7 mouse cellular contexts compared by ENCODE assay signal in the genomic region with DNA sequence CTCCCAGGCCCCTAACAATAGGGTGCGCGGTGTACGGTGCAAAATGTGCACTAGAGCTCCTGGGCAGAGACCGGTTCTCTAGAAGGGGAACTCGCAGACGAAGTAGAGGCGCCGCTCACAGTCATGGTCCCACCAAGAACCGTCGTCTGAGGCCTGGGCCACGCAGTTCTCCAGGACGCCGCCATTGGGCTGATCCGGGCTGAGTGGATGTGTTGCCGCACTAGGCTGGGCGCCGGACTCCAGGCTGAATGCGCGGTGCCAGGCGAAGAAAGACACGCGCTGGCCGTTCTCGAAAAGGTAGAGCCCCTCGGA. TPM values are rescaled to one million over a fixed set of nuclear protein-coding genes. Genes with fewer than 3 reads are reported as not detected.
DNase-seq lines count a peak whose midpoint lies in the region; ATAC-seq and TF ChIP-seq lines count a peak whose summit lies in the region.

No protein-coding gene starts in this region.

- peak; percentile 22 for ATAC-seq in lung, embryonic 14.5 days (ENCODE audit: insufficient read depth)
- ATAC-seq in embryonic facial prominence, embryonic 15.5 days (ENCODE audit: insufficient number of reproducible peaks, low FRiP score, low TSS enrichment, low read depth): peak; percentile 1; the same call in 1 of the 2 replicates
- ATAC-seq in limb, embryonic 13.5 days (ENCODE audit: low FRiP score, low read depth): peak; percentile 9

- WGBS in lung, embryonic 14.5 days: under 1% methylated on average over 25 of the region's 25 CpGs
- WGBS in embryonic facial prominence, embryonic 15.5 days: 1% methylated on average over 25 of the region's 25 CpGs
- WGBS in limb, embryonic 13.5 days: under 1% methylated on average over 25 of the region's 25 CpGs
- WGBS in small intestine, adult 2 months: under 1% methylated on average over 25 of the region's 25 CpGs

- TF ChIP-seq CTCF in lung, embryonic 14.5 days (IDR thresholded peaks at IDR 0.05; ENCODE audit: low read depth): no peak
- TF ChIP-seq CTCF in small intestine, adult 2 months (IDR thresholded peaks at IDR 0.05; ENCODE audit: extremely low read depth, insufficient read length, insufficient replicate concordance, low read depth, low read length): no peak

- H3K27ac ChIP-seq in lung, embryonic 14.5 days (ENCODE audit: low read depth): peak overlapping the region; percentile 90
- H3K27ac ChIP-seq in embryonic facial prominence, embryonic 15.5 days (replicated peaks): peak overlapping the region; percentile 93
- H3K27ac ChIP-seq in limb, embryonic 13.5 days: peak overlapping the region; percentile 94
- H3K27ac ChIP-seq in small intestine, adult 2 months (ENCODE audit: insufficient read depth, low read depth, low read length): peak overlapping the region; percentile 79

- H3K4me3 ChIP-seq in lung, embryonic 14.5 days (ENCODE audit: low read depth, low read length): peak overlapping the region; percentile 72
- H3K4me3 ChIP-seq in embryonic facial prominence, embryonic 15.5 days (replicated peaks): peak overlapping the region; percentile 78
- peak overlapping the region; percentile 73 for H3K4me3 ChIP-seq in limb, embryonic 13.5 days
- H3K4me3 ChIP-seq in small intestine, adult 2 months (ENCODE audit: low read depth, low read length): peak overlapping the region; percentile 84

- no peak for DNase-seq in lung, embryonic 14.5 days
- no peak for DNase-seq in lung, adult 18-20 months
- no peak for DNase-seq in layer of hippocampus, postnatal 10 days (ENCODE audit: low spot score in 2 of 2)
- DNase-seq in testis, postnatal 14 days (ENCODE audit: low spot score): no peak

- H3K36me3 ChIP-seq in lung, embryonic 14.5 days (ENCODE audit: insufficient read depth): no peaks in the 10 kb centered on the region
- no peaks in the 10 kb centered on the region for H3K36me3 ChIP-seq in embryonic facial prominence, embryonic 15.5 days
- no peaks in the 10 kb centered on the region for H3K36me3 ChIP-seq in limb, embryonic 13.5 days
- H3K36me3 ChIP-seq in small intestine, adult 2 months (ENCODE audit: control insufficient read depth, insufficient read depth, low read length): no peaks in the 10 kb centered on the region

- peaks cover 10% of the 10 kb centered on the region; the same call in 1 of the 2 replicates for H3K4me1 ChIP-seq in lung, embryonic 14.5 days (ENCODE audit: insufficient read depth)
- H3K4me1 ChIP-seq in embryonic facial prominence, embryonic 15.5 days: peaks cover 40% of the 10 kb centered on the region
- H3K4me1 ChIP-seq in limb, embryonic 13.5 days: peaks cover 44% of the 10 kb centered on the region
- H3K4me1 ChIP-seq in small intestine, adult 2 months (ENCODE audit: control insufficient read depth, insufficient read depth, insufficient read length, low read length): peaks cover 6% of the 10 kb centered on the region

- no peaks in the 10 kb centered on the region for H3K9me3 ChIP-seq in lung, embryonic 14.5 days (ENCODE audit: low read depth, low read length)
- H3K9me3 ChIP-seq in embryonic facial prominence, embryonic 15.5 days (replicated peaks): no peaks in the 10 kb centered on the region
- H3K9me3 ChIP-seq in limb, embryonic 13.5 days: no peaks in the 10 kb centered on the region

- H3K27me3 ChIP-seq in lung, embryonic 14.5 days (ENCODE audit: insufficient read depth, low read length): peaks cover 4% of the 10 kb centered on the region; the same call in 1 of the 2 replicates
- peaks cover 5% of the 10 kb centered on the region; the same call in 1 of the 2 replicates for H3K27me3 ChIP-seq in embryonic facial prominence, embryonic 15.5 days
- H3K27me3 ChIP-seq in limb, embryonic 13.5 days: peaks cover 11% of the 10 kb centered on the region
- no peaks in the 10 kb centered on the region; the same call in 1 of the 2 replicates for H3K27me3 ChIP-seq in small intestine, adult 2 months (ENCODE audit: control insufficient read depth, insufficient read depth, low read length)

- H3K4me2 ChIP-seq in lung, embryonic 14.5 days: peak overlapping the region; percentile 88
- peak overlapping the region; percentile 78 for H3K4me2 ChIP-seq in embryonic facial prominence, embryonic 15.5 days (replicated peaks)
- H3K4me2 ChIP-seq in limb, embryonic 13.5 days (replicated peaks): peak overlapping the region; percentile 79

- no peak for TF ChIP-seq POLR2A in small intestine, adult 2 months (IDR thresholded peaks at IDR 0.05; ENCODE audit: low read depth, low read length)

- H3K9ac ChIP-seq in lung, embryonic 14.5 days: peak overlapping the region; percentile 91
- H3K9ac ChIP-seq in embryonic facial prominence, embryonic 15.5 days: peak overlapping the region; percentile 92
- H3K9ac ChIP-seq in limb, embryonic 13.5 days: peak overlapping the region; percentile 95

RNA-seq across cellular contexts. Expression of gene Clec11a, which starts 2.3 kb away (rescaled TPM):
- 1.8 TPM in 2 replicates for polyA plus RNA-seq in lung, embryonic 14.5 days (2014; fragmentation: Nextera tagmentation; extraction: Ambion mirVana)
- 26.1 and 28.1 TPM in 2 replicates for polyA plus RNA-seq in embryonic facial prominence, embryonic 15.5 days (2015; fragmentation: Nextera tagmentation; extraction: Ambion mirVana)
- polyA plus RNA-seq in limb, embryonic 13.5 days (2015; fragmentation: Nextera tagmentation; extraction: Ambion mirVana): 5.6 and 6.3 TPM in 2 replicates
- 0.82 and 1.3 TPM in 2 replicates for polyA plus RNA-seq in small intestine, adult 2 months (2012; rRNA removed)
- total RNA-seq in layer of hippocampus, postnatal 10 days (2021): 1 to 10 TPM; 1.9 TPM

RNA-seq across cellular contexts. Expression of gene Shank1, which starts 5.6 kb away (rescaled TPM):
- 1.3 and 1.6 TPM in 2 replicates for polyA plus RNA-seq in lung, embryonic 14.5 days (2014; fragmentation: Nextera tagmentation; extraction: Ambion mirVana)
- polyA plus RNA-seq in embryonic facial prominence, embryonic 15.5 days (2015; fragmentation: Nextera tagmentation; extraction: Ambion mirVana): 3.7 and 6.1 TPM in 2 replicates
- polyA plus RNA-seq in limb, embryonic 13.5 days (2015; fragmentation: Nextera tagmentation; extraction: Ambion mirVana): 3.1 and 3.3 TPM in 2 replicates
- 0.81 and 2.1 TPM in 2 replicates for polyA plus RNA-seq in small intestine, adult 2 months (2012; rRNA removed)
- total RNA-seq in layer of hippocampus, postnatal 10 days (2021): 100 to 1,000 TPM; 439 to 476 TPM

RNA-seq across cellular contexts. Expression of gene Gm15517, which starts 43.2 kb away (rescaled TPM):
- polyA plus RNA-seq in lung, embryonic 14.5 days (2014; fragmentation: Nextera tagmentation; extraction: Ambion mirVana): not detected in 2 replicates
- not detected in 2 replicates for polyA plus RNA-seq in embryonic facial prominence, embryonic 15.5 days (2015; fragmentation: Nextera tagmentation; extraction: Ambion mirVana)
- polyA plus RNA-seq in limb, embryonic 13.5 days (2015; fragmentation: Nextera tagmentation; extraction: Ambion mirVana): 1.2 TPM in 1 of 2 replicates, not detected in the other
- not detected in 2 replicates for polyA plus RNA-seq in small intestine, adult 2 months (2012; rRNA removed)
- total RNA-seq in layer of hippocampus, postnatal 10 days (2021): not detected

RNA-seq across cellular contexts. Expression of gene Acp4, which starts 47.2 kb away (rescaled TPM):
- 0.11 TPM in 1 of 2 replicates, not detected in the other for polyA plus RNA-seq in lung, embryonic 14.5 days (2014; fragmentation: Nextera tagmentation; extraction: Ambion mirVana)
- polyA plus RNA-seq in embryonic facial prominence, embryonic 15.5 days (2015; fragmentation: Nextera tagmentation; extraction: Ambion mirVana): 0.23 and 0.30 TPM in 2 replicates
- polyA plus RNA-seq in limb, embryonic 13.5 days (2015; fragmentation: Nextera tagmentation; extraction: Ambion mirVana): 0.14 TPM in 1 of 2 replicates, not detected in the other
- polyA plus RNA-seq in small intestine, adult 2 months (2012; rRNA removed): not detected in 2 replicates
- total RNA-seq in layer of hippocampus, postnatal 10 days (2021): not detected

RNA-seq across cellular contexts. Expression of gene 2410002F23Rik, which starts 57.9 kb away (rescaled TPM):
- polyA plus RNA-seq in lung, embryonic 14.5 days (2014; fragmentation: Nextera tagmentation; extraction: Ambion mirVana): 142 and 146 TPM in 2 replicates
- polyA plus RNA-seq in embryonic facial prominence, embryonic 15.5 days (2015; fragmentation: Nextera tagmentation; extraction: Ambion mirVana): 151 and 162 TPM in 2 replicates
- 222 and 224 TPM in 2 replicates for polyA plus RNA-seq in limb, embryonic 13.5 days (2015; fragmentation: Nextera tagmentation; extraction: Ambion mirVana)
- 43.4 and 66.3 TPM in 2 replicates for polyA plus RNA-seq in small intestine, adult 2 months (2012; rRNA removed)
- total RNA-seq in layer of hippocampus, postnatal 10 days (2021): 100 to 1,000 TPM; 117 to 139 TPM
